ENCODE assay signal across 8 mouse cellular contexts in genomic region chr15:103000501-103000901, GRCm38 (mm10). TPM values are rescaled to one million over a fixed set of nuclear protein-coding genes. Genes with fewer than 3 reads are reported as not detected.
A peak's percentile ranks its signal among the peaks of the same experiment; 100 is the strongest.
DNase-seq lines count a peak whose midpoint lies in the region; ATAC-seq lines count a peak whose summit lies in the region.

No protein-coding gene starts in this region.

- peak overlapping the region; percentile 96 for H3K27ac ChIP-seq in kidney, embryonic 15.5 days
- no peak overlapping the region for H3K27ac ChIP-seq in hindbrain, embryonic 15.5 days (replicated peaks)

- WGBS in kidney, embryonic 15.5 days = 2% methylated on average over 24 of the region's 24 CpGs
- 1% methylated on average over 24 of the region's 24 CpGs for WGBS in hindbrain, embryonic 15.5 days

- peak overlapping the region; percentile 80 for H3K9ac ChIP-seq in kidney, embryonic 15.5 days
- no peak overlapping the region for H3K9ac ChIP-seq in hindbrain, embryonic 15.5 days

- H3K27me3 ChIP-seq in kidney, embryonic 15.5 days = peaks cover 64% of the 10 kb centered on the region
- H3K27me3 ChIP-seq in hindbrain, embryonic 15.5 days = peaks cover 97% of the 10 kb centered on the region

- H3K9me3 ChIP-seq in kidney, embryonic 15.5 days (replicated peaks) = no peaks in the 10 kb centered on the region
- no peaks in the 10 kb centered on the region for H3K9me3 ChIP-seq in hindbrain, embryonic 15.5 days

- H3K4me2 ChIP-seq in kidney, embryonic 15.5 days = peak overlapping the region; percentile 78
- 0 out of 2 replicates have a peak overlapping the region, but pooled peaks have one; percentile 4 for H3K4me2 ChIP-seq in hindbrain, embryonic 15.5 days

- peak; percentile 75 for DNase-seq in adrenal gland, adult 2 months
- no peak for DNase-seq in adrenal gland, postnatal 10 days
- DNase-seq in kidney, postnatal 14 days = no peak
- DNase-seq in neural tube, embryonic 10.5 days (ENCODE audit: extremely low spot score, low spot score) = peak; percentile 77
- DNase-seq in frontal cortex, postnatal 14 days (ENCODE audit: low spot score in 2 of 2) = no peak
- no peak for DNase-seq in cerebellum, adult 8-10 months

- H3K4me3 ChIP-seq in kidney, embryonic 15.5 days (replicated peaks) = peak overlapping the region; percentile 58
- H3K4me3 ChIP-seq in hindbrain, embryonic 15.5 days = 0 out of 2 replicates have a peak overlapping the region, but pooled peaks have one; percentile 6

- H3K36me3 ChIP-seq in kidney, embryonic 15.5 days = no peaks in the 10 kb centered on the region
- H3K36me3 ChIP-seq in hindbrain, embryonic 15.5 days = no peaks in the 10 kb centered on the region

- peaks cover 85% of the 10 kb centered on the region for H3K4me1 ChIP-seq in kidney, embryonic 15.5 days
- peaks cover 9% of the 10 kb centered on the region for H3K4me1 ChIP-seq in hindbrain, embryonic 15.5 days (replicated peaks)

- ATAC-seq in kidney, embryonic 15.5 days (replicated peaks; ENCODE audit: low FRiP score) = no peak
- no peak for ATAC-seq in hindbrain, embryonic 15.5 days (ENCODE audit: low FRiP score, low read depth)

RNA-seq across cellular contexts. Expression of gene Hoxc6, which starts 2.4 kb away (rescaled TPM):
- total RNA-seq in adrenal gland, adult 2 months (2021) = 10 to 100 TPM; 52.2 to 60.3 TPM
- polyA plus RNA-seq in adrenal gland, adult 2 months (2012; rRNA removed) = 41.6 and 58.1 TPM in 2 replicates
- 10 to 100 TPM; 25.1 to 35.7 TPM for total RNA-seq in adrenal gland, postnatal 10 days (2021)
- polyA plus RNA-seq in kidney, embryonic 15.5 days (2015; fragmentation: Nextera tagmentation; extraction: Ambion mirVana) = 10.9 and 11.0 TPM in 2 replicates
- polyA plus RNA-seq in hindbrain, embryonic 15.5 days (2015; fragmentation: Nextera tagmentation; extraction: Ambion mirVana) = 7.4 and 13.1 TPM in 2 replicates

RNA-seq across cellular contexts. Expression of gene Hoxc8, which starts 10.1 kb away (rescaled TPM):
- total RNA-seq in adrenal gland, adult 2 months (2021) = 10 to 100 TPM; 30.6 to 40.1 TPM
- 13.4 and 17.9 TPM in 2 replicates for polyA plus RNA-seq in adrenal gland, adult 2 months (2012; rRNA removed)
- 10 to 100 TPM; 17.0 to 21.0 TPM for total RNA-seq in adrenal gland, postnatal 10 days (2021)
- 8.7 and 11.1 TPM in 2 replicates for polyA plus RNA-seq in kidney, embryonic 15.5 days (2015; fragmentation: Nextera tagmentation; extraction: Ambion mirVana)
- 2.3 and 16.6 TPM in 2 replicates for polyA plus RNA-seq in hindbrain, embryonic 15.5 days (2015; fragmentation: Nextera tagmentation; extraction: Ambion mirVana)

RNA-seq across cellular contexts. Expression of gene Hoxc4, which starts 18.2 kb away (rescaled TPM):
- 10 to 100 TPM in 1 of 2 experiments, 1 to 10 TPM in 1; 5.1 to 12.4 TPM for total RNA-seq in adrenal gland, adult 2 months (2021)
- 8.8 and 9.6 TPM in 2 replicates for polyA plus RNA-seq in adrenal gland, adult 2 months (2012; rRNA removed)
- 1 to 10 TPM; 6.1 to 9.2 TPM for total RNA-seq in adrenal gland, postnatal 10 days (2021)
- polyA plus RNA-seq in kidney, embryonic 15.5 days (2015; fragmentation: Nextera tagmentation; extraction: Ambion mirVana) = 7.9 and 10.2 TPM in 2 replicates
- polyA plus RNA-seq in hindbrain, embryonic 15.5 days (2015; fragmentation: Nextera tagmentation; extraction: Ambion mirVana) = 56.8 and 63.8 TPM in 2 replicates

RNA-seq across cellular contexts. Expression of gene Hoxc9, which starts 24.3 kb away (rescaled TPM):
- 1 to 10 TPM in 1 of 2 experiments, under 1 TPM in 1; 0.49 to 1.8 TPM for total RNA-seq in adrenal gland, adult 2 months (2021)
- 3.7 and 6.7 TPM in 2 replicates for polyA plus RNA-seq in adrenal gland, adult 2 months (2012; rRNA removed)
- 1 to 10 TPM; 2.4 to 3.2 TPM for total RNA-seq in adrenal gland, postnatal 10 days (2021)
- polyA plus RNA-seq in kidney, embryonic 15.5 days (2015; fragmentation: Nextera tagmentation; extraction: Ambion mirVana) = 10.0 and 10.7 TPM in 2 replicates
- polyA plus RNA-seq in hindbrain, embryonic 15.5 days (2015; fragmentation: Nextera tagmentation; extraction: Ambion mirVana) = 0.30 TPM in 1 of 2 replicates, not detected in the other

RNA-seq across cellular contexts. Expression of gene Hoxc5, which starts 33.3 kb away (rescaled TPM):
- 10 to 100 TPM in 1 of 2 experiments, 1 to 10 TPM in 1; 6.7 to 10.3 TPM for total RNA-seq in adrenal gland, adult 2 months (2021)
- 7.0 and 7.5 TPM in 2 replicates for polyA plus RNA-seq in adrenal gland, adult 2 months (2012; rRNA removed)
- total RNA-seq in adrenal gland, postnatal 10 days (2021) = 1 to 10 TPM; 5.5 to 6.9 TPM
- 3.6 and 4.8 TPM in 2 replicates for polyA plus RNA-seq in kidney, embryonic 15.5 days (2015; fragmentation: Nextera tagmentation; extraction: Ambion mirVana)
- polyA plus RNA-seq in hindbrain, embryonic 15.5 days (2015; fragmentation: Nextera tagmentation; extraction: Ambion mirVana) = 20.1 and 22.0 TPM in 2 replicates

Comparison
In these comparisons a context has a peak if more than half of its experiments do, and no peak if none do; other contexts are left out.
1. DNase-seq: peak in adrenal gland, adult 2 months (single experiment) and neural tube, embryonic 10.5 days (single experiment); none in adrenal gland, postnatal 10 days (single experiment), kidney, postnatal 14 days (single experiment), frontal cortex, postnatal 14 days (0 of 2) and cerebellum, adult 8-10 months (single experiment).